Mouse (Mus musculus): ENCODE results near the gene Car10. TPM values are rescaled to one million over a fixed set of nuclear protein-coding genes. Genes with fewer than 3 reads are reported as not detected.

The Car10 gene
- total and polyA plus RNA-seq, 3 experiments, result not detected

GRCm38 (mm10) chr11:93443777-93444176 lies 345.9 kb downstream of the Car10 start:
- no peak for TF ChIP-seq GATA1 (IDR thresholded peaks at IDR 0.05; ENCODE audit: low read depth, low read length)
- TF ChIP-seq MYB (IDR thresholded peaks at IDR 0.05; ENCODE audit: low read depth, low read length), result no peak
- no peak for TF ChIP-seq ZC3H11A (IDR thresholded peaks at IDR 0.05; ENCODE audit: low read depth, low read length)
- TF ChIP-seq NELFE (IDR thresholded peaks at IDR 0.05; ENCODE audit: low read depth, low read length), result no peak
- no peak for TF ChIP-seq TCF12 (IDR thresholded peaks at IDR 0.05; ENCODE audit: low read depth, low read length)
- TF ChIP-seq CHD2 (IDR thresholded peaks at IDR 0.05; ENCODE audit: low read length), result no peak
- TF ChIP-seq MAZ (IDR thresholded peaks at IDR 0.05; ENCODE audit: low read depth, low read length), result no peak
- TF ChIP-seq ZMIZ1 (IDR thresholded peaks at IDR 0.05; ENCODE audit: low read depth, low read length), result no peak
- TF ChIP-seq KAT2A (conservative IDR thresholded peaks at IDR 0.05; ENCODE audit: low read depth, low read length), result no peak
- TF ChIP-seq TAL1 (IDR thresholded peaks at IDR 0.05; ENCODE audit: low read length), result no peak
- no peak for TF ChIP-seq ETS1 (IDR thresholded peaks at IDR 0.05; ENCODE audit: low read depth, low read length)
- no peak for TF ChIP-seq MYC (IDR thresholded peaks at IDR 0.05; ENCODE audit: low read depth, low read length)
- no peak for TF ChIP-seq RCOR1 (IDR thresholded peaks at IDR 0.05; ENCODE audit: low read depth, low read length)
- no peak for DNase-seq (ENCODE audit: low read depth, low spot score)
- H3K27me3 ChIP-seq (ENCODE audit: control insufficient read depth in 1 of 2, insufficient read depth in 2 of 2, low read length in 2 of 2), result no peaks in the 10 kb centered on the region

DNA sequence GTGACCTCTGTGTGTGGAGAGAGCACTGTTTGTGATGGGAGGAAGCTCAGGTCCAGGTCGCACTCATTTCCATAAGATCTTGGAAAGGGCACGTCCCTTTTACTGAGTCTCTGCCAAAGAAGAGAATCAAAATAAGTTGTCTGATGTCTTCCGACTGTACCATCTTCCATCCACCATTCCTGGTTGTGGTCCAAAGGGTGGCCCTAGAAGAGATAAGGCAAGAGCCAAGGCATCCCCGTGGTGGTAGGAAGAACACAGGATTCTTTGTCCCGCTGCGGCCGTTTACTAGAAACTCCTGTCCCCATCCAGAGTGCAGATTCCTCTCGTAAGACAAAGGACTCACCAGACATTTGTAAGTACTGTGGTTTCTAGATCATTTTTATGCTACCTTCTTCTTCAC lies 346.9 kb downstream of the Car10 start:
- Histone ChIP-seq H3K9ac (ENCODE audit: control insufficient read depth, low read depth, low read length, poor library complexity, severe bottlenecking) (no peak overlapping the region), H3K4me3 (ENCODE audit: control insufficient read depth in 1 of 2, insufficient read depth in 1 of 2, low read depth in 2 of 2, low read length in 2 of 2) (no peak overlapping the region), H3K79me2 (ENCODE audit: control insufficient read depth, insufficient read depth, low read length, poor library complexity) (no peaks in the 10 kb centered on the region), H3K27ac (ENCODE audit: control insufficient read depth, low read depth, low read length) (no peak overlapping the region), H3K9me3 (replicated peaks; ENCODE audit: insufficient read depth, low read length) (no peaks in the 10 kb centered on the region), H3K27me3 (ENCODE audit: control insufficient read depth in 1 of 2, insufficient read depth in 2 of 2, low read length in 2 of 2) (no peaks in the 10 kb centered on the region), H3K36me3 (ENCODE audit: control insufficient read depth in 1 of 2, insufficient read depth in 2 of 2, low read length in 2 of 2) (no peaks in the 10 kb centered on the region), H3K4me1 (ENCODE audit: control insufficient read depth in 1 of 2, insufficient read depth in 2 of 2, low read length in 2 of 2) (no peaks in the 10 kb centered on the region)
- DNase-seq (ENCODE audit: low read depth, low spot score), result no peak
- TF ChIP-seq ETS1 (IDR thresholded peaks at IDR 0.05; ENCODE audit: low read depth, low read length) (no peak), ZNF384 (IDR thresholded peaks at IDR 0.05; ENCODE audit: low read depth, low read length) (no peak), MEF2A (IDR thresholded peaks at IDR 0.05; ENCODE audit: extremely low read depth, insufficient replicate concordance, low read depth, low read length, poor library complexity, severe bottlenecking) (no peak), EP300 (IDR thresholded peaks at IDR 0.05; ENCODE audit: low read depth in 1 of 2, low read length in 2 of 2) (no peak), ZC3H11A (IDR thresholded peaks at IDR 0.05; ENCODE audit: low read depth, low read length) (no peak), MAX (IDR thresholded peaks at IDR 0.05; ENCODE audit: low read length) (no peak), CTCF (IDR thresholded peaks at IDR 0.05 in 2 of 3, conservative IDR thresholded peaks at IDR 0.05 in 1 of 3; ENCODE audit: control insufficient read depth in 1 of 3, insufficient read depth in 1 of 3, low read depth in 2 of 3, low read length in 3 of 3, poor library complexity in 1 of 3, severe bottlenecking in 1 of 3) (no peak), TCF12 (IDR thresholded peaks at IDR 0.05; ENCODE audit: low read depth, low read length) (no peak), USF2 (IDR thresholded peaks at IDR 0.05; ENCODE audit: borderline replicate concordance in 1 of 2, insufficient read depth in 1 of 2, low read depth in 1 of 2, low read length in 2 of 2) (no peak), KAT2A (conservative IDR thresholded peaks at IDR 0.05; ENCODE audit: low read depth, low read length) (no peak), RAD21 (IDR thresholded peaks at IDR 0.05; ENCODE audit: low read depth, low read length) (no peak), NELFE (IDR thresholded peaks at IDR 0.05; ENCODE audit: low read depth, low read length) (no peak), ZKSCAN1 (IDR thresholded peaks at IDR 0.05; ENCODE audit: low read depth, low read length) (no peak), CHD1 (IDR thresholded peaks at IDR 0.05; ENCODE audit: low read depth, low read length) (no peak), POLR2AphosphoS5 (IDR thresholded peaks at IDR 0.05; ENCODE audit: borderline replicate concordance, low read depth, low read length) (no peak), ZMIZ1 (IDR thresholded peaks at IDR 0.05; ENCODE audit: low read depth, low read length) (no peak), SIN3A (IDR thresholded peaks at IDR 0.05; ENCODE audit: low read length) (no peak), POLR2AphosphoS2 (IDR thresholded peaks at IDR 0.05; ENCODE audit: low read length) (no peak), TBP (IDR thresholded peaks at IDR 0.05; ENCODE audit: low read depth, low read length) (no peak), MYC (IDR thresholded peaks at IDR 0.05; ENCODE audit: low read depth, low read length) (no peak)

More at GRCm38 (mm10) chr11:93443777-93444176, 345.9 kb downstream of the Car10 start:
- Histone ChIP-seq H3K4me1 (ENCODE audit: control insufficient read depth in 1 of 2, insufficient read depth in 2 of 2, low read length in 2 of 2) (no peaks in the 10 kb centered on the region), H3K36me3 (ENCODE audit: control insufficient read depth in 1 of 2, insufficient read depth in 2 of 2, low read length in 2 of 2) (no peaks in the 10 kb centered on the region), H3K4me3 (ENCODE audit: control insufficient read depth in 1 of 2, insufficient read depth in 1 of 2, low read depth in 2 of 2, low read length in 2 of 2) (no peak overlapping the region), H3K9ac (ENCODE audit: control insufficient read depth, low read depth, low read length, poor library complexity, severe bottlenecking) (no peak overlapping the region), H3K27ac (ENCODE audit: control insufficient read depth, low read depth, low read length) (no peak overlapping the region), H3K79me2 (ENCODE audit: control insufficient read depth, insufficient read depth, low read length, poor library complexity) (no peaks in the 10 kb centered on the region), H3K9me3 (replicated peaks; ENCODE audit: insufficient read depth, low read length) (no peaks in the 10 kb centered on the region)

Measured in MEL (cell line).